Mouse (Mus musculus): ENCODE measurements at regions not wholly inside any gene's neighbourhood (a gene's known extent, or its start where the extent isn't known, plus 50 kb on each side); places are given as distances from the start of the nearest gene placed in this dataset.

DNA sequence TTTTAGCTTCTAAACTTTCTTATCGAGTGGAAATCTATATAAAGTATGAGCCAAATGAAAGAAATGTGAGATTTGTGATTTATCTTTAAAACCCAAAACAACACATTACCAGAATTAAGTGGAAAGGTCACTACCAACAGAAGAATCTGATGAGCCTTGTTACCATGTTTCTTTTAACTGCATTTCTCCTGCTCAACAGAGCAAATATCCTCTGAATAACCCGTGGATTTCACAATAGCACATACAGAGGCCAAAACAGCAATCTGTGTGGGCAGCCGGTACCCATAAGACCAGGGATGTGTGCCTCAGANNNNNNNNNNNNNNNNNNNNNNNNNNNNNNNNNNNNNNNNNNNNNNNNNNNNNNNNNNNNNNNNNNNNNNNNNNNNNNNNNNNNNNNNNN is 85.3 kb downstream of the 4930444P10Rik start:
- TF ChIP-seq NANOG (IDR thresholded peaks at IDR 0.05; ENCODE audit: borderline replicate concordance, low read length) = no peak
- no peak for TF ChIP-seq POU5F1 (IDR thresholded peaks at IDR 0.05; ENCODE audit: borderline replicate concordance, low read length)
- TF ChIP-seq CTCF (conservative IDR thresholded peaks at IDR 0.05; ENCODE audit: low read length) = no peak
- Histone ChIP-seq H3K36me3 (ENCODE audit: insufficient read depth, low read length) (no peaks in the 10 kb centered on the region), H3K9me3 (ENCODE audit: low read length) (no peaks in the 10 kb centered on the region), H3K4me3 (replicated peaks; ENCODE audit: low read length) (no peak overlapping the region), H3K4me1 (replicated peaks; ENCODE audit: low read depth, low read length) (no peaks in the 10 kb centered on the region), H3K27me3 (ENCODE audit: insufficient read depth, low read length) (0 out of 2 replicates have a peak, but pooled peaks cover 2% of the 10 kb centered on the region)

- H3K36me3 ChIP-seq (ENCODE audit: insufficient read depth, low read length) = no peaks in the 10 kb centered on the region
- H3K4me1 ChIP-seq (replicated peaks; ENCODE audit: low read depth, low read length) = no peaks in the 10 kb centered on the region
- H3K27me3 ChIP-seq (ENCODE audit: insufficient read depth, low read length) = 0 out of 2 replicates have a peak, but pooled peaks cover 2% of the 10 kb centered on the region
- TF ChIP-seq POU5F1 (IDR thresholded peaks at IDR 0.05; ENCODE audit: borderline replicate concordance, low read length) = no peak
- TF ChIP-seq NANOG (IDR thresholded peaks at IDR 0.05; ENCODE audit: borderline replicate concordance, low read length) = no peak
- peak; percentile 50 for TF ChIP-seq CTCF (conservative IDR thresholded peaks at IDR 0.05; ENCODE audit: low read length)
- H3K4me3 ChIP-seq (replicated peaks; ENCODE audit: low read length) = no peak overlapping the region
- no peaks in the 10 kb centered on the region for H3K9me3 ChIP-seq (ENCODE audit: low read length)
Observed at GRCm38 (mm10) chr1:16006888-16007287, 86.2 kb downstream of the 4930444P10Rik start.

DNA sequence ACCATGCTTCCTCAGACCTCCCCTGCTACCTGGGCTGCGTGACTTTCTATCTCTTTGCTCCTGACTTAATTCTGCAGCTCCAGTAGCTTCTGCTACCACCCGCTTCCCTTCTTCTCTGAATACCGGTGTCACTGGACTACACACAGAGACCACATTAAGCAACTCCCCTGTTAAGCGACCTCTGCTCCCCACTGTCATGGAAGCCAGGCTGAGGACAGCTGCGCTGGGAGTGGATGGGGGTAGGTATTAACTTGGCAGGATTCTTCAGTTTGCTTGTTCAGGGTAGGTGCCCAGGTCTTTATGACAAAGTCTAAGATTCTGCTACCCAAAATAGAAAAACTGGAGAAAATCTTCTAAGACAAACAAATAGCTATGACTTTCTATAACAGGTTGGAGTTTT is 96.0 kb downstream of the 4930444P10Rik start:
- H3K4me3 ChIP-seq (replicated peaks; ENCODE audit: low read length) = no peak overlapping the region
- TF ChIP-seq POU5F1 (IDR thresholded peaks at IDR 0.05; ENCODE audit: borderline replicate concordance, low read length) = no peak
- no peak for TF ChIP-seq NANOG (IDR thresholded peaks at IDR 0.05; ENCODE audit: borderline replicate concordance, low read length)
- TF ChIP-seq CTCF (conservative IDR thresholded peaks at IDR 0.05; ENCODE audit: low read length) = no peak

GRCm38 (mm10) chr1:15996341-15996740 is 96.8 kb downstream of the 4930444P10Rik start:
- Histone ChIP-seq H3K36me3 (ENCODE audit: insufficient read depth, low read length) (no peaks in the 10 kb centered on the region), H3K4me1 (replicated peaks; ENCODE audit: low read depth, low read length) (no peaks in the 10 kb centered on the region), H3K27me3 (ENCODE audit: insufficient read depth, low read length) (no peaks in the 10 kb centered on the region), H3K4me3 (replicated peaks; ENCODE audit: low read length) (no peak overlapping the region), H3K9me3 (ENCODE audit: low read length) (peaks cover 8% of the 10 kb centered on the region; the same call in 1 of the 2 replicates)
- TF ChIP-seq POU5F1 (IDR thresholded peaks at IDR 0.05; ENCODE audit: borderline replicate concordance, low read length) (no peak), NANOG (IDR thresholded peaks at IDR 0.05; ENCODE audit: borderline replicate concordance, low read length) (no peak), CTCF (conservative IDR thresholded peaks at IDR 0.05; ENCODE audit: low read length) (no peak)

More for the DNA sequence above, 96.0 kb downstream of the 4930444P10Rik start:
- Histone ChIP-seq H3K36me3 (ENCODE audit: insufficient read depth, low read length) (no peaks in the 10 kb centered on the region), H3K27me3 (ENCODE audit: insufficient read depth, low read length) (no peaks in the 10 kb centered on the region), H3K9me3 (ENCODE audit: low read length) (peaks cover 8% of the 10 kb centered on the region; the same call in 1 of the 2 replicates), H3K4me1 (replicated peaks; ENCODE audit: low read depth, low read length) (no peaks in the 10 kb centered on the region)

DNA sequence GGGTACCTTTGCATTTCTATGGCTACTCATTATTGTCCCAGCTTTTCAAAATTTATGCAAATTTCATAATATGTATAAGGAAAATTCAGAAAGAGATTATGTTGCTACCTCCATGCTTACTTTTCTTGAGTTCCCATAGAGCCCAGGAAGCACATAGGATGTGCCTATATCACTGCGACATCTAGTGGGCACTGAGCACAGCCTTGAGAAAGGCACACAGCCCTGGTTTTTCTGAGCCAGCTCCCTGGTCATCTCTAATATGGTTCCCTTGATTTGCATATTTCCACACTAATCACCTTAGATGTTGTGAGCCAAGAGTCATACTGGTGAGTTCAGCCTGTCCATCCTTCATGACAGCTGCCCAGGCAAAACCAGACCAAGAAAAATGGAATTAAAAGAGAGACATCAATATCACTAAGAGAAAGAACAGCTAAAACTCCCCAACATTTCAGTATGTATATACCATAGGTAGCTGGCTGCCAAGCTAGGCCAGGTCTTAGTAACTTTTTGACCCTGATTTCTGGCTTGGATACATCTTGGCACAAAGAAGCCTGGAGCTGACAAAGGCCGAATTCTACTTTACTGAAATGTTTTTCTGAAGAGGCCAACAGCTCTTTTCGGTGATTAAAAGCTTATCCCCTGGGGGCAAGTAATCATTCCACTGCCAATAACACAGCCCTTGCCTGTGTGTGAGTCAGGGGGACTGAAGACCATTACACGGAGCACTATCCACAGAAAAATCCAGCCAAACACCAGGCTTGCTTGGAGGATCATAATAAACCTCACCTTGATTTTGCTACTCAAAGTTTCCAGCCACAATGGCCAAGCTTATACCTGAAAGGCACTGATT is 99.3 kb downstream of the 4930444P10Rik start:
- no peak for TF ChIP-seq POU5F1 (IDR thresholded peaks at IDR 0.05; ENCODE audit: borderline replicate concordance, low read length)
- TF ChIP-seq NANOG (IDR thresholded peaks at IDR 0.05; ENCODE audit: borderline replicate concordance, low read length) = no peak
- TF ChIP-seq CTCF (conservative IDR thresholded peaks at IDR 0.05; ENCODE audit: low read length) = no peak
- Histone ChIP-seq H3K4me3 (replicated peaks; ENCODE audit: low read length) (no peak overlapping the region), H3K4me1 (replicated peaks; ENCODE audit: low read depth, low read length) (no peaks in the 10 kb centered on the region), H3K27me3 (ENCODE audit: insufficient read depth, low read length) (no peaks in the 10 kb centered on the region), H3K36me3 (ENCODE audit: insufficient read depth, low read length) (no peaks in the 10 kb centered on the region), H3K9me3 (ENCODE audit: low read length) (no peaks in the 10 kb centered on the region)

- Histone ChIP-seq H3K9me3 (ENCODE audit: low read length) (no peaks in the 10 kb centered on the region), H3K4me3 (replicated peaks; ENCODE audit: low read length) (no peak overlapping the region), H3K36me3 (ENCODE audit: insufficient read depth, low read length) (no peaks in the 10 kb centered on the region), H3K4me1 (replicated peaks; ENCODE audit: low read depth, low read length) (no peaks in the 10 kb centered on the region), H3K27me3 (ENCODE audit: insufficient read depth, low read length) (no peaks in the 10 kb centered on the region)
- TF ChIP-seq CTCF (conservative IDR thresholded peaks at IDR 0.05; ENCODE audit: low read length) = no peak
- no peak for TF ChIP-seq NANOG (IDR thresholded peaks at IDR 0.05; ENCODE audit: borderline replicate concordance, low read length)
- no peak for TF ChIP-seq POU5F1 (IDR thresholded peaks at IDR 0.05; ENCODE audit: borderline replicate concordance, low read length)
Observed at GRCm38 (mm10) chr1:15990982-15991381, 102.1 kb downstream of the 4930444P10Rik start.

DNA sequence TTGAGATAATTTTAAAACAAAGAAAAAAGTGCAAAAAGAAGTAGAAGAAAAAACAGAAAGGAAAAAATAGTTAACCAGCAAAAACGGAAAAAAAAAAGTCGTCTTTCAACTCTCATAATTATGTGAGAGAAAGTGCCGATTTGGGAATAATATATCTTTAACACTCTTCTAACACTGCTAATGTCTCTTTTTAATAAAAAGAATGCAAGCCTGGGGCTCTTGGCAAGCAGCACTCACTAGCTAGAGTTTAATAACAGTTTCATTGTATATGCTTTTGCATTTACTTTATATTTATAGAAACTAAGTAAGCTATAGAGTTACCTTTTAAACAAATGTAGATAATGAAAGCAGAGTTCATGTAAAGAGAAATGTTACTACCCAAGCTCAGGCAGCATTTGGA is 107.5 kb downstream of the 4930444P10Rik start:
- H3K4me3 ChIP-seq (replicated peaks; ENCODE audit: low read length) = no peak overlapping the region
- H3K36me3 ChIP-seq (ENCODE audit: insufficient read depth, low read length) = no peaks in the 10 kb centered on the region
- TF ChIP-seq CTCF (conservative IDR thresholded peaks at IDR 0.05; ENCODE audit: low read length) (no peak), POU5F1 (IDR thresholded peaks at IDR 0.05; ENCODE audit: borderline replicate concordance, low read length) (no peak), NANOG (IDR thresholded peaks at IDR 0.05; ENCODE audit: borderline replicate concordance, low read length) (no peak)
- H3K9me3 ChIP-seq (ENCODE audit: low read length) = peaks cover 15% of the 10 kb centered on the region
- no peaks in the 10 kb centered on the region for H3K27me3 ChIP-seq (ENCODE audit: insufficient read depth, low read length)
- H3K4me1 ChIP-seq (replicated peaks; ENCODE audit: low read depth, low read length) = no peaks in the 10 kb centered on the region

- Histone ChIP-seq H3K27me3 (ENCODE audit: insufficient read depth, low read length) (no peaks in the 10 kb centered on the region), H3K36me3 (ENCODE audit: insufficient read depth, low read length) (no peaks in the 10 kb centered on the region), H3K4me3 (replicated peaks; ENCODE audit: low read length) (no peak overlapping the region), H3K4me1 (replicated peaks; ENCODE audit: low read depth, low read length) (no peaks in the 10 kb centered on the region), H3K9me3 (ENCODE audit: low read length) (peaks cover 15% of the 10 kb centered on the region)
- TF ChIP-seq POU5F1 (IDR thresholded peaks at IDR 0.05; ENCODE audit: borderline replicate concordance, low read length) = no peak
- no peak for TF ChIP-seq NANOG (IDR thresholded peaks at IDR 0.05; ENCODE audit: borderline replicate concordance, low read length)
- no peak for TF ChIP-seq CTCF (conservative IDR thresholded peaks at IDR 0.05; ENCODE audit: low read length)
Observed at GRCm38 (mm10) chr1:15979333-15979732, 113.8 kb downstream of the 4930444P10Rik start.
